Mouse (Mus musculus) liver, adult 2 months (tissue): ENCODE results near the gene Pou6f2. TPM values are rescaled to one million over a fixed set of nuclear protein-coding genes. Genes with fewer than 3 reads are reported as not detected.

Source experiments
- DNase-seq: peaks from one replicate; pipeline ENCODE4 v3.0.0-alpha.2; 2011; ENCODE audit warnings: low read depth, low spot score; ENCODE audit errors: extremely low read depth
- H3K27ac ChIP-seq: fragments of 200-500 bp; replicated peaks from 2 replicates; pipeline ENCODE4 v1.5.1; 2012; ENCODE audit warnings: low read depth, mild to moderate bottlenecking, control low read depth, inconsistent platforms, low read length; ENCODE audit not compliant: insufficient read depth
- H3K27me3 ChIP-seq: fragments of 200-500 bp; 2 replicates; pipeline ENCODE4 v1.6.1; 2012; ENCODE audit warnings: mild to moderate bottlenecking, moderate library complexity, low read length, inconsistent platforms; ENCODE audit not compliant: control insufficient read depth, insufficient read depth
- H3K36me3 ChIP-seq: fragments of 200-500 bp; 2 replicates; pipeline ENCODE4 v1.6.1; 2012; ENCODE audit warnings: low read length, inconsistent platforms; ENCODE audit not compliant: control insufficient read depth, insufficient read depth
- H3K4me1 ChIP-seq: fragments of 200-500 bp; 2 replicates; pipeline ENCODE4 v1.6.1; 2011; ENCODE audit warnings: low read length; ENCODE audit not compliant: control insufficient read depth, insufficient read depth
- H3K4me3 ChIP-seq: fragments of 200-500 bp; 2 replicates; pipeline ENCODE4 v1.5.1; 2011; ENCODE audit warnings: low read depth, mild to moderate bottlenecking, control low read depth, low read length, moderate library complexity; ENCODE audit not compliant: insufficient read depth
- H3K79me2 ChIP-seq: fragments of 200-500 bp; 2 replicates; pipeline ENCODE4 v1.6.1; 2012; ENCODE audit warnings: inconsistent platforms, mild to moderate bottlenecking, low read length, moderate library complexity; ENCODE audit not compliant: control insufficient read depth, insufficient read depth
- H3K9ac ChIP-seq: fragments of 200-500 bp; 2 replicates; pipeline ENCODE4 v1.6.1; 2012; ENCODE audit warnings: low read depth, mild to moderate bottlenecking, control low read depth, inconsistent platforms, low read length
- CTCF ChIP-seq: fragments of 200-500 bp; IDR thresholded peaks from 2 replicates; pipeline ENCODE4 v1.5.1; 2011; ENCODE audit warnings: low read depth, low read length, control low read depth
- POLR2A ChIP-seq: fragments of 200-500 bp; IDR thresholded peaks from 2 replicates; pipeline ENCODE4 v1.6.1; 2011; ENCODE audit warnings: low read length, control low read depth; ENCODE audit not compliant: insufficient read depth; ENCODE audit errors: extremely low read depth
- WGBS: fragments of 180-500 bp; shearing (Covaris S2); methylation state at CpG from one replicate; pipeline ENCODE4 v1.1.7; 2018; 5-methylcytosine and 5-hydroxymethylcytosine counted together
- polyA plus RNA-seq: library from polyadenylated mRNA; depleted of rRNA; stranded (reverse); fragments of >200 nt; gene quantifications from 2 replicates; pipeline ENCODE4 v1.2.3, GENCODE M21; 2012
- total RNA-seq: library from RNA; depleted of rRNA; stranded (reverse); fragments of >200 nt; gene quantifications from 2 replicates; pipeline ENCODE4 v1.2.3, GENCODE M21; 2014

Pou6f2 gene
- total and polyA plus RNA-seq, 2 experiments = not detected

DNA sequence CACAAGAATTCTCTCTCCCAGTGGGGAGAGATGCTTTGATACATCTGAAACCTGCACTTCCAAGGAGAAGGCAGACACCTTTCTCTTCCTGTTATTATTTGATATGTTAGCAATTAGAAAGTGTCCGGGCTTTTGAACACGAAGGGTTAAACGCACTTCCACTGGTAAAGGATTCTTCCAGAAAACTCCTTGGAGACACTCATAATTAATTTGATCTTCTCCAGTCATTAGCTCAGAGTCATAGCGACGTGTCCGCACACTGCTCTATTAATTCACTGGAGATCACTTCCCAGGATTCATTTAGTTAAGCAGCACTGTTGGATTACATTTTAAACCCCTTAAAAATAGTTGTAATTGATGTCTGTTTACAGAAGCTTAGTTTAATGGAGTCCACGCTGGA is 88.5 kb downstream of the Pou6f2 start:
- Histone ChIP-seq H3K27ac (no peak overlapping the region), H3K4me3 (no peak overlapping the region), H3K9ac (no peak overlapping the region), H3K36me3 (no peaks in the 10 kb centered on the region), H3K4me1 (no peaks in the 10 kb centered on the region), H3K27me3 (no peaks in the 10 kb centered on the region), H3K79me2 (no peaks in the 10 kb centered on the region)
- WGBS = 81% methylated on average over 7 of the region's 7 CpGs
- no peak for TF ChIP-seq POLR2A
- TF ChIP-seq CTCF = no peak
- DNase-seq = no peak

DNA sequence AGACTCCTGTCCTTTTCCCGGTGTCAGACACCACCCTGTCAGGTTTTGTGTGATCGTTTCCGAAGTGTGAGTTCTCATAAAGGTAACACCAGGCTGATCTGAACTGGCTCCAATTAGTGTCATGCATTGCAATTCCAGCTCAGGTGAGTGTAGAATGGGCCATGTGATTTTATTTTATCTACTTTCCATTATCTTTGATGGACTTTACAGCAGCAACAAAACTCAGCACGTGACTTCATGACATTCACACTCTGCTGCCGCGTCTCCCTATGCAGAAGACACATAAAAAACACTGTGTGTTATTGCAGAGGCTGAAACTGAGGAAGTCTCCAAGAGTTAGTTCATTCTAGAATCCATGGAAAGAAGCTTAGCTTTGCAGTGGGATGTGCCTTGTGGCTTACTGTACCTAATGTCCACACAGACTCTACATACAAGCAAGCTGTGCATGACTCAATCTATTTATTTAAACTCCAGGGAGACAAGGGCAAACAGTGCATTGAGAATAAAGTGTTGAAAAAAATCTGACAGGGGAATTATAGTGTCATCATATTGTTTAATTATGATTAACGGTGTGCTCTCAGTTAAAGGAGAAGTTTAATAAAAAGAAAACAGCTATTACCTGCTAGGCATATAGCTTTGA is 90.9 kb downstream of the Pou6f2 start:
- Histone ChIP-seq H3K27me3 (no peaks in the 10 kb centered on the region), H3K27ac (no peak overlapping the region), H3K36me3 (no peaks in the 10 kb centered on the region), H3K4me3 (no peak overlapping the region), H3K4me1 (no peaks in the 10 kb centered on the region), H3K9ac (no peak overlapping the region), H3K79me2 (no peaks in the 10 kb centered on the region)
- TF ChIP-seq POLR2A (no peak), CTCF (no peak)
- 92% methylated on average over 7 of the region's 7 CpGs for WGBS
- DNase-seq = no peak

DNA sequence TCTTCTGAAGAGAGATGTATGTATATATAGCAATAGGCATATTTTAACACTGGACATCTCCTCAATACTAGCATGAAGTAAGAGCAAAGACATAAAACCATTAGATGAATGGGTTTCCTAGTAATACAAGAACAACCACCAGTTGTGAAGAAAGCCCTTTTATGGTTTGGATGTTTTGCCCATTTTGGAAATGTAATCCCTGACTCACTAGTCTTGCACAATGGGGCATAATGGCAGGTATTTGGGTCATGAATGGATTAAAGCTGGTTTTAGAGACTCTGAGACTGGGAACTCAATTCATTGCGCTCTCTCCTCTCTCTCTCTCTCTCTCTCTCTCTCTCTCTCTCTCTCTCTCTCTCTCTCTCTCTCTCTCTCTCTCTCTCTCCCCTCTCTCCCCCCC is 97.5 kb downstream of the Pou6f2 start:
- 88% methylated on average over 1 of the region's 1 CpGs for WGBS
- DNase-seq = no peak
- Histone ChIP-seq H3K9ac (no peak overlapping the region), H3K27me3 (no peaks in the 10 kb centered on the region; the same call in 1 of the 2 replicates), H3K27ac (no peak overlapping the region), H3K4me1 (no peaks in the 10 kb centered on the region), H3K4me3 (no peak overlapping the region), H3K36me3 (no peaks in the 10 kb centered on the region), H3K79me2 (no peaks in the 10 kb centered on the region)
- TF ChIP-seq POLR2A = no peak
- no peak for TF ChIP-seq CTCF

DNA sequence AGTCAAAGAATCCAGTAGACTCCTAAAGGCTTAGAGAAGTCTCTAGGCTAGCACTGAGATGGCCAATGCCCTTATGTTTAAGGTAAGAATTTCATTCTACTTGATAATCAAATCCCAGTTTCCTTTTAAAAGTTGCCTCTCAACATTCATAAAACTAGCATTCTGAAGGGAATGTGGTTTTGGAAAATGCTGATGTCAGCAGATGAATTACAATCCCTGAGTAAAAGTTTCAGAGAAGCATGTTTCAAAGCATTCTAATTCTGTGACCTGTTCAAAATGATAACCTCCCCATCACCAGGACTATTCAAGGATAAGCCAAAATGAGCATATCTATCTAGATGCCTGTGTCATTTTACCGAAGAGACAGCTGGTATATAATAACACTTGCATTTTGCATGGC is 104.0 kb downstream of the Pou6f2 start:
- DNase-seq = no peak
- WGBS = 88% methylated on average over 1 of the region's 1 CpGs
- TF ChIP-seq CTCF (no peak), POLR2A (no peak)
- no peak overlapping the region for H3K9ac ChIP-seq
- H3K79me2 ChIP-seq = no peaks in the 10 kb centered on the region
- H3K27ac ChIP-seq = no peak overlapping the region
- no peaks in the 10 kb centered on the region for H3K36me3 ChIP-seq
- H3K4me1 ChIP-seq = no peaks in the 10 kb centered on the region
- H3K27me3 ChIP-seq = no peaks in the 10 kb centered on the region; the same call in 1 of the 2 replicates
- H3K4me3 ChIP-seq = no peak overlapping the region

GRCm38 (mm10) chr13:18290253-18290914 is 107.1 kb downstream of the Pou6f2 start:
- Histone ChIP-seq H3K27ac (no peak overlapping the region), H3K27me3 (no peaks in the 10 kb centered on the region), H3K36me3 (no peaks in the 10 kb centered on the region), H3K79me2 (no peaks in the 10 kb centered on the region), H3K4me1 (no peaks in the 10 kb centered on the region), H3K9ac (no peak overlapping the region), H3K4me3 (no peak overlapping the region)
- WGBS = 83% methylated on average over 4 of the region's 4 CpGs
- TF ChIP-seq POLR2A (no peak), CTCF (no peak)
- DNase-seq = no peak

DNA sequence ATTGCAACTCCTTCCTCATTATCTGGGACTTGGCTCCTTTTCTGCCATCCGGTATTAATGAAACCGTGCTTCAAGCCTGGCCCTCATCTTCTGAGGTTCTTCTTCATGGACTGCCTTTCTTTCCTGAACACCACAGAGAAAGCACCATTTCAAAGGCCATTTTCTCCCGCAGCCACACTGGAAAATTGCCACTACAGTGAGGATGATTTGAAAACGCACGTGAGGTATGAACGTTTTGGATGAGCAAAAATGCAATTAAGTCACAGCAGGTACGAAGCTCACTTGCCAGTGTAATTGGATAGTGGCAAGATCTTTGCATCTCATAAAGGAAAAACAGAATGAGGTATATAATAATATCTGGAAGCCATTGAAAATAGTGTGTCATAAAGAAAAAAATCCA is 110.0 kb downstream of the Pou6f2 start:
- 88% methylated on average over 7 of the region's 7 CpGs for WGBS
- H3K4me1 ChIP-seq = no peaks in the 10 kb centered on the region
- no peaks in the 10 kb centered on the region for H3K36me3 ChIP-seq
- no peaks in the 10 kb centered on the region for H3K27me3 ChIP-seq
- no peak for DNase-seq
- H3K4me3 ChIP-seq = no peak overlapping the region
- no peak for TF ChIP-seq CTCF
- TF ChIP-seq POLR2A = no peak
- no peak overlapping the region for H3K9ac ChIP-seq
- H3K27ac ChIP-seq = no peak overlapping the region
- no peaks in the 10 kb centered on the region for H3K79me2 ChIP-seq
